Mouse (Mus musculus) brain, adult 2 months (tissue): ENCODE results near the gene Mphosph6.

Source experiments
- DNase-seq: peaks from one replicate; pipeline ENCODE4 v3.0.0; 2011; ENCODE audit warnings: low read depth, low spot score

The Mphosph6 gene

GRCm38 (mm10) chr8:117771115-117771836 is 30.5 kb downstream of the Mphosph6 start:
- DNase-seq = no peak

- no peak for DNase-seq
Observed at GRCm38 (mm10) chr8:117768971-117769370, 32.8 kb downstream of the Mphosph6 start.

GRCm38 (mm10) chr8:117765947-117766346 is 35.8 kb downstream of the Mphosph6 start:
- DNase-seq = no peak

- no peak for DNase-seq
Observed at GRCm38 (mm10) chr8:117764625-117765024, 37.1 kb downstream of the Mphosph6 start.

- DNase-seq = no peak
Observed at GRCm38 (mm10) chr8:117762776-117763175, 39.0 kb downstream of the Mphosph6 start.

- DNase-seq = no peak
Observed at GRCm38 (mm10) chr8:117757900-117758299, 43.8 kb downstream of the Mphosph6 start.

GRCm38 (mm10) chr8:117749436-117749835 is 52.3 kb downstream of the Mphosph6 start:
- no peak for DNase-seq

GRCm38 (mm10) chr8:117747886-117748730 is 53.6 kb downstream of the Mphosph6 start:
- no peak for DNase-seq

GRCm38 (mm10) chr8:117747428-117747827 is 54.3 kb downstream of the Mphosph6 start:
- DNase-seq = no peak

GRCm38 (mm10) chr8:117746651-117747050 is 55.1 kb downstream of the Mphosph6 start:
- no peak for DNase-seq

GRCm38 (mm10) chr8:117742431-117743012 is 59.2 kb downstream of the Mphosph6 start:
- no peak for DNase-seq
